Mouse (Mus musculus) cerebellum, adult 2 months (tissue): ENCODE results near the gene Nbea.

Experiments
- CTCF ChIP-seq: fragments of 200-500 bp; IDR thresholded peaks from 2 replicates; pipeline ENCODE4 v1.5.1; 2011; ENCODE audit warnings: low read depth, mild to moderate bottlenecking, control low read depth, low read length, moderate library complexity, borderline replicate concordance; ENCODE audit not compliant: insufficient read depth
- POLR2A ChIP-seq: fragments of 200-500 bp; IDR thresholded peaks from 2 replicates; pipeline ENCODE4 v1.6.1; 2011; ENCODE audit warnings: low read length, control low read depth, borderline replicate concordance; ENCODE audit not compliant: insufficient read depth

DNA sequence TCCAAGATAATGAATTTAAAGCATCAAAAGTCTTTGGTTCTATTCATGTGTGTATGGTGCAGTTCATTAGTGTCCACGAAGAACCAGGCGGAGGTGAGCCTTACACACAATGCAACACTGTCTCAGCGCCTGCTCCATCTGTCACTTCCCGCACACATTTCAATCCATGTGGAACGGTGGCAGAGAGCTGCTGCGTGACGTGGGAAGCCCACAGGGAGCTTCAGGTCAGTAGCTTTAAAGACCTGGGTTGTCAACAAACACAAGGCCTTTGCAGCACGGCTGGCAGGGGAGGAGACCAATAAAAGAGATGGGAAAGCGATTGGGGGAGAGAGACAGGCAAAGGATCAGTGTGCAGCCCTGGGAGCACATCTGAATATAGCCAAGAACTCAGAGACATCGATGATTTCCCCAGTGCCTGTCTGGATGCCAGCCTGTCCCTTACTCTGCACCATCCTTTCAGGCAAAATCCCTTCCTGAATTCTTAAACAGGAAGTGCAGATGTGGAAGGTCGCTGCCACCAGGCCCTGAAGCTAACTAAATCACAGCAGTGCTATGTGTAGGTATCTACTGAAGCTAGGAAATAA is 539.4 kb downstream of the Nbea start:
- TF ChIP-seq CTCF (no peak), POLR2A (no peak)
